Mouse (Mus musculus): ENCODE results near the gene Tpi1.
"Not testable (repeated sequence)": the region's sequence is repeated elsewhere in the genome, so short reads cannot be mapped to it uniquely, and the experiment has no call there.

The Tpi1 gene

DNA sequence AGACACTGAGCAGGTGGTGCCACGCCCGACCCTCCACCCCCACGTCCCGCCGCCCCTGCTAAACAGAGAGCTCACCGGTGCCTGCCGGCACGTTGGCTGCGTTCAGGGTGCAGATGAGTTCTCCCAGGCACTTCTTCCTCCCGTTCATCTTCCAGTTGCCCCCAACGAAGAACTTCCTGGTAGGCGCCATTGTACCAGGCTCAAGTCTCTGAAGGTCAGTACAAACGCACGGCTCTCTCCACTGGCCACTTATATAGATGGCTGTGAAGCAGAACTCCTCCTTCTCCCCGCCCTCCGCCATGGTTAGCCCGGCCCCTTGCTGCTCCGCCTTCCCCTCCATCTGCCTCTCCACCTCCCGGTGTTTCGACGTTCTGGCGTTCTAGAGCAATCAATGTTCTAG, at the start of gene Tpi1:
Gene Tpi1, minus strand, starts transcription at position 364 of the 400 bp plus-strand sequence.
- DNase-seq, result peak; percentile 90 to 92

DNA sequence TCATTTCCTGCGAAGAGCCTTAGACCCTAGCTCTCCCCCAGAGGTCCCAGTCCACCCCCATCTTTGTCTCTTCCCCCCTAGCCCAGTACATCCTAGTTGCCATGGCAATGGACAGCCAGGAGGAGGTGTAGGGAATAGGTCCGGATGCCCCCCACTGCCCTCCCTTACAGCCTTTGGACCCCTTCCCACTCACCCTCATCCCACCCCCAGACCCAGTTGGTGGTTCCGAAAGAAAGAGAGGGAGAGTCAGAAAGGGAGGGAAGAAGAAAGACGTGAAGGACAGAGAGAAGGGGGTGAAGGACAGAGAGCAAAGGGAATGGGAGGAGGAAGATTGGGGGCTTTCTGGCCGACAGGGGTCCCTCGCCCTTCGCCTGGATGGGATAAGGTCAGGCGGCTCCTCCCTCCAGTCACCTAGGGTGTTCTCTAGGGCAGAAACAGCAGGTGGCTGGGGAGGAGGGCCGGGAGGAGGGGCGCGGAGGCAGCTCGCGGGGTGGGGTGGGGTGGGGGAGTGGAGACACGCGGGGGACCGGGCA, 49.1 kb upstream of the Tpi1 start:
- DNase-seq, result peak; percentile 29 to 35

DNA sequence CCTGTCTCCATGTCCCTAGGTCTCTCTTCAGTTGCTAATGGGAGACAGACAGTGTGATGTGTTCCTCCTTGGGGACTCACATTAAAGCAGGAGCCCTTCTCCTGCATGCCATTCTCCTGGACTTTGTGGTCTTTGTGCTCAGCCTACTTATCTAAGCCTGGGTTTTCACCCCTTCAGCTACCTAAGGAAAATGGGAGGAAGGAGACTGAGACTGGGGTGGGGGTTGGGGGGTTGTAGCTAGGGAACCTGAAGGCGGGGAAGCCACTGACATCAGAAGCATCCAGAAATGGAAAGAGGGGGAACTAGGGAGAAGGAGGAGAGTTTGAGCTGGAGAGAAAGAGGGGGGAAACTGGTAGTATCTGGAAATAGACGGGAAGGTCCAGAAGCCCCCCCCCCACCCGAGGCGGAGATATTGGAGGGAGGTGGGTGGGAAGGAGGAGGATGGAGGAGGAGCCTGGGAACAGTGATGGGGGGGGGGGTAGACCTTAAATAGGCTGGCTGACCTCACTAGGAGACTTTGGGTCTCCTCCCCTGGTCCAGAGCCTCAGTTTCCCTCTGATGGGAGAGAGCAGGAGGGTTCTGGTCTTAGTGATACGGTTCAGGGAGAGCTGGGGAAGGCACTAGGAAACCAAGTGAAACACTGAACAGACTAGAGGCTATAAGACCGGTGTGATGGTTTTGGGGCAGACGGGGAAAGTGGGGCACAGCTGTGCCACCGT, 48.5 kb upstream of the Tpi1 start:
- no peak for DNase-seq

DNA sequence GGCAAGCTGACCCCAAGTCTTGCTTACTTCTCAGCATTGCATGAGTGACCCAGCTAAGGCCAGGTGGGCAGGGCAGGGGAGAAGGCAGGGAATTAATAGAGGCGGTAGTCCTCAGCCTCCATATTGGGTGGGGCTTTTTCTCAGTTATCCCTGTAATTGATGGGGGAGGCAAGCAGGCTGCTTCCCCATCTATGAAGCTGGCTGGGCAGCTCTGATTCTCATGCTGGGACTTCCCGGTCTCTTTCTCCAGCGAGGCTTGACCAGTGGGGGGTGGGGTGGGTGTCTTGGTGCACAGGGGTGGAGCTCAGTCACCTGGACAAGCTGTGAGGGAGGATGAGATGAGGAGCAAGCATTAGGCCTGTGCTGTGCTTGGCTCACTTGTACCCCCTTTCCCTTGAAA, 47.7 kb upstream of the Tpi1 start:
- DNase-seq, result peak in 1 of 2 experiments; percentile 32

DNA sequence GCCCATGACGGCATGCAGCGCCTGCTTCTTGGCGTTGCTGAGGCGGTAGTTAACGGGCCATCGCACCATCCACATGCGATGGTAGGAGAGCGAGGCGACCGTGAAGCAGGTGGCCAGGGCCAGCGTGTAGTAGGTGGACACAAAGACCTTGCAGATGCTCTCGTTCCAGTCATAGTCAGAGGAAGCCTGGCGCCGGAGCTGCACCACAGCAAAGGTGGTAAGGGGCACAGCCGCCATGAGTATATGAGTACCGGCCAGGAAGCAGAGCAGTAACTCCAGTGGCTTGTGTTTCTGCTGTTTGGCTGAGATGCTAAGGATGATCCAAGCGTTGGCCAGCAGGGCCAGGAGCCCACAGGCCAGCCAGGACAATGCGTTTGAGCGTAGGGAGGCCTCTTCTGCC, 47.2 kb upstream of the Tpi1 start:
- peak; percentile 39 to 49 for DNase-seq

DNA sequence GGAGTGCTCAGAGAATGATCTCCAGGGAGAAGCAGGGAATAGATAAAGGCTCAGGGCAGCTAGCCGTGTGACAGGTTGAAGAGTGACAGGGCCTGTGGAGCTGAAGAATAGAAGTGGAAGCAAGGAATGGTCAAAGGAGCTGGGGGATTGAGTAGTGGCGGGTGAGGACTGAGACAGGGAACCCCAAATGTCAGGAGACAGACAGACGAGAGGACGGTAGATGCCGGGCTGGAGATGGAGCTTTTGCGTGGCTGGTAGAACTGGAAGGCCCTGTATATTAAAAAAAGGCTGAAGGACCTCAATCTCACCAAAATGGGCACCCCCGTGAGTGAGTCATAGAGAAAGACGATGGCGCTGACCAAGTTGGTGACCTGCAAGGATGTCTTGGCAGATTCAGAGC, 46.4 kb upstream of the Tpi1 start:
- no peak for DNase-seq

DNA sequence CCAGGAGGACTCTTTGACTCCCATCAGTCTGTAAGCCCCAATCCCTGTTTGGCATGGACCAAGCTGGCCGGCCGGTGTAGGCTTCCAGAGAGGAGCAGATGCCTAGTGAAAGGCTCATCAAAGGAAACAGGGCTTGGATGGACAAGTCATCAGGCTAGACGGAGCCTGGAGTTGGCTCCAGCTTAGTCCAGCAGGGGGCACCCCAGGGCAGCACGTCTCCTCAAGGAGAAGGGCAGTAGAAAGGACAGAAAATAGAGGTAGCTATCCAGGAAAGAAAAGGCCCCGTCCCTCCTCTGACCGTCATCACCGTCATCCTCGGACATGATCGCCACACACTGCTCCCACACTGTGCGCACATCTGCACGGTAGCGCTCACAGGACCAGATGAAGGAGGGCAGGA, 45.6 kb upstream of the Tpi1 start:
- DNase-seq, result peak; percentile 94 to 96

DNA sequence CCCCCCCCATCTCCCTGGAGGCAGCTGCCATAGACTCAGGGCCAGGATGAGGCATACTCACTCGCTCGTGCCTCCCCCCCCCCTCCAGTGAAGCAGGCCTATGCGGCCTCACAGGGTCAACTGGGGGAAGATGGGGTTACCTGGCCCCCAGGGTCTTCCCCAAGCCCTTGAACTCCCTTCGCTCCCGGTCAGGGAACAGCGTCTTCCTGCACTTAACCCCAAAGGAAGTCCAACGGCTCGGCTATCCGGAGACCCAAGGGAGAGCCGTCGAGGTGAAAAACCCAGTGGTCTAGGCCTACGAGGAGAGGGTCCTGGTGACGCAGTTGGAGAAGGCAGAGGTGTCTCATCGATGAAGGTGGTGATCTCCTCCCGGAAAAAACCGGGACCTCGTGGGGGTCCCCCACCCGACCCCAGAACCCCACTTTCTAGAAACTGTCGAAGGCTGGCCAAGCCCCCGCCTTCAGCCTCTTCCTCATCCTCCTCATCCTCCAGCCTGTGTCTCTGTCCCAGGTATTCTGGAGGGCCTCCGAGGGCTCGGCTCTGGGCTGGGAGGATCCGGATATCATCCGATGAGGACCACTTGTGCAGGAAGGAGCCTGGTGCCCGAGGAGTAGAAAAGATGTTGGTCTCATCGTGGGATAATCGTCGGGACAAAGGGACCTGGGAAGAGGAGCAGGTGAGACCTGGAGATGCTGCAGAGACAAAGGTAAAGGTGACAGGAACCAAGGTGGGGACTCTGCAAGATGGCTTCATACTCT, 44.6 kb upstream of the Tpi1 start:
- DNase-seq, result no peak

DNA sequence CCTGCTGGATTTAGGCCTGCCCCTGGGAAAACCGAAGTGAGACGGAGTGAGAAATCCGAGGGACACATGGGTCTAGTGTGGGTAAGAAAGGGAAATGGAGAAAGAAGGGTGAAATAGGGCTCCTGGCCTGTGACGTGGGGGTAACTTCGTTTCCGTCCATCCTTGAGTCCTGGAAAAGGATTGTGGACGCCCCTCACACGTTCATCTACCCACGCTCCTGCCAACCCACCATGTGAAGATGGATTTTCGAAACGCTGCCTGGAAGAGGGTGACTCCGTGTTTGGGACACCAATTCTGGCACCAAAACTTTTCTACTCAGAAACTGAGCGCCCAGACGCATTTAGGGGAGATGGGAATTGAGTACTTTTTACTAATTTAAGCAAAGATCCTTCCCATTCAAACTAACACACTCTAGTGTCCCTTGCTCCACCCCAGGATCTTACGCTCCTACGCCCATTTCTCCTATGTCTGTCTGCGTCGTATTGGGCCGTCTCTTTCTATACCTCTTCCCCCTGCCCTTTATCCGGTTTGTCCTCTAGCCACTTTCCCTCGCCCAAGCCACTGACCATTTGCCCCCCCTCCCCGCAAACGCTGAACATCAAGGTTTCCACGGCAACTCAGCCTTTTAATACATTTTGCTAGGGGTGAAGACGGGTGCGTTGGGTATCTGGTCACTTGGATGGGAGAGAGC, 43.9 kb upstream of the Tpi1 start:
- no peak for DNase-seq

DNA sequence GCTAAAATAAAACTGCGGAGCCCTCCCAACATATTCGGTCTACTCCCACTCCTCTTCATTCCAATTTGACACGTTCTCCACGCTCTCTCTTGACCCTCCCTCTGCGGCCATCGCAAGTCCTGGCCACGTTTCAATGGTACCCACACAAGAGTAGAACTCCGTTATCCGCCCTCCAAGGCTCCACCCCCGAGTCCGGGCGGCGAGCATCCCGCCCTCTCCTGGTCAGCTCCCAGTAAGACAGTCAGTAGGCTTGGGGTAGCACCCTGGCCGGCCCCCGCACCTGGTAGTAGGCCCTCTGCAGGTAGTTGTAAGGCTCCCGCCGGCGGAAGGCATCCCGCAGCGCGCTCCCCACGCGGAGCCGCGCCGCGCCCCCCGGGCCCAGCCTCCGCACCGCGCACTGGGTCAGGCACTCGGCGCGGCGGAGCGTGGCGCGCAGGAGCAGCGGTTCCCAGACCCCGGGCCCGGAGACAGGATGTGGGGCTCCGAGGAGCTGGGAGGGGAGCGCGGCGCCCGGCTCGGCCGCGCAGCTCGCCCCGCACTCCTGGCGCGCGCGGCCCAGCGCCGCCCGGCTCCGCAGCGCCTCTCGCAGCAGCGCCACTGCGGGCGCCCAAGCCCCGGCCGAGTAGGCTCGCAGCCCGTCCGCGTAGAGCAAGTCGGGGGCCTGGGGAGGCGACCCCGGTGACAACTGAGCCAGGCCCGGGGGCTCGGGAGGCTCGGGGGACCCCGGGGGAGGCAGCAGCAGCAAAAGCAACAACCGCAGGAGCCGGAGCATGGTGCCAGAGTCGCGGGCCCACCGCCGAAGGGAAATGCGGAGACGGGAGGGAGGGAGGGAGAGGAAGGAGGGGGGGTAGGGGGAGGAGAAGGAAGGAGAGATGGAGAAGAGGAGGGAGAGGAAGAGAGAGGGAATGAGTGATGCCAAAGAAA, 43.1 kb upstream of the Tpi1 start, which contains the start of gene P3h3:
Gene P3h3, minus strand, starts transcription at position 837 of the 924 bp plus-strand sequence.
- DNase-seq, result peak; percentile 83 to 92

DNA sequence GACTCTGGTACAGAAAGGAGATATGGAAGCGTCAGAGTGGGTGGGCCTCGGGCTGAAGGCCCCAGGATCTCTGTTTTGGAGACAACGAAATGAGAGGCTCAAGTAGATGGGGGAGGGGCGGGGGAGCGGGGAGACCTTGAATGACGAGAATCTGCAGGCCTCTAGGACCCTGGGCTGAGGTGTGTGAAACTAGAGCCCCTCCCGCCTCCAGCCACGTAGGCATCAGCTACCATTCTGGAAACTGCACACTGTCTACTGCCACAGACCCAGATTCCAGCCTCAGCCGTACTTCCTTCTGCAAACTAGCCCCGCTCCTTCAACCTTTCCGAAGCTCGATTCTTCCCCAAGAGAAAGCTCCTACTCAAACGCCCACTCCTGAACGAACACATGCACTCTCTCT, 42.2 kb upstream of the Tpi1 start:
- peak; percentile 47 for DNase-seq

DNA sequence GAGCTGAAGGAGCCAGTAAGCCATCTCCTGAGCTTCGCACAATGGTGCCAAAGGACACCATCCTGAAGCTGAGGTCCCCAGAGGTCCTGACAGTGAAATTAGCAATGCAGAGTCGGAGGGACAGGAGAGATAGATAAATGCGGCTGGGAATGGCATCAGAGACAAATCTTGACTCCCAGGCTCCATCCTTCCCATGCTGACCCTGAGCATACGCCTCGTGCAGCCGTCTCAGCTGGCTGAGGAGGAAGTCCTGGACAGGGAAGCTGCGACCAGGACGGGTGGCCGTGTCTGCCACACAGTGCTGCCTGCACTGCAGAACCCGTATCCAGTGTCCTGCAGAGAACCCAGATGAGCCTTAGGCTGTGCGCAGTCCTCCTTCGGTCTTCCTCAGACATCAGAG, 40.6 kb upstream of the Tpi1 start:
- no peak for DNase-seq

DNA sequence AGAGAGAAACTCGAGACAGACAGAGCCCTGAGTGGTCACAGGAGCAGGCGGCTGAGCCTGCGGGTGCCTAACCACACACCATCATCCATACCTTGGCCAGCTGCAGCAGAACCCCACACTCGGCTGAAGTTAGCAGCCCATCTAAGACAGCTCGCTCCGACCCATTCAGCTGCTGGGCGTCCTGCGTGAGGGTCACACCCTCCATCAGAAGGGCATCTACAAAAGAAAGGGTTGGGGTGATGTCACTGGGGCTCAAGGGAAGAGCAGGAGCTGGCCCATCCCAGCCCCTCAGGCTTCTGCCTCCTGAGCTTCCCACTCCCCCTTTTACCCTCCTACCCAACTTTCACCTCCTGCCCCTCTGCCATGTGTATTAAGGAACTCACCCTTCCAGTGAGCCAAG, 36.4 kb upstream of the Tpi1 start:
- no peak for DNase-seq

DNA sequence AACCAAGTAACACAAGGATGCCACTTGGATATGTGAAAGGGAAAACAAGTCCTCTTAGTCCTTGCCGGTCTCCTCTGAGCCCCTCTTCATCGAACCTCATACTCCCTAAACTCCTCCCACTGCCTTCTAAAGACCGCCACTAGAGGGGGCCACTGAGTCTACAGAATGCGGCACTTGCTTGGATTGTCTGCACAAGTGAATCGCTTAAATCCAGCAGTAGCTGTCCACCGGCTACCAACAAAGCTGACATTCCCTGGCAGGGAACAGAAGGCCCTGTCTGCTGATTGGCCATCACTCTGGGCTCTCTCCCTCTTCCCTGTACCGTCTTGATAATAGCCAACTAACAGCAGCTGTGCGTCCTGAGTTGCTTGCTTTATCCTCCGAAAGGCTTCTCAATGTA, 33.2 kb upstream of the Tpi1 start:
- peak; percentile 93 to 97 for DNase-seq

DNA sequence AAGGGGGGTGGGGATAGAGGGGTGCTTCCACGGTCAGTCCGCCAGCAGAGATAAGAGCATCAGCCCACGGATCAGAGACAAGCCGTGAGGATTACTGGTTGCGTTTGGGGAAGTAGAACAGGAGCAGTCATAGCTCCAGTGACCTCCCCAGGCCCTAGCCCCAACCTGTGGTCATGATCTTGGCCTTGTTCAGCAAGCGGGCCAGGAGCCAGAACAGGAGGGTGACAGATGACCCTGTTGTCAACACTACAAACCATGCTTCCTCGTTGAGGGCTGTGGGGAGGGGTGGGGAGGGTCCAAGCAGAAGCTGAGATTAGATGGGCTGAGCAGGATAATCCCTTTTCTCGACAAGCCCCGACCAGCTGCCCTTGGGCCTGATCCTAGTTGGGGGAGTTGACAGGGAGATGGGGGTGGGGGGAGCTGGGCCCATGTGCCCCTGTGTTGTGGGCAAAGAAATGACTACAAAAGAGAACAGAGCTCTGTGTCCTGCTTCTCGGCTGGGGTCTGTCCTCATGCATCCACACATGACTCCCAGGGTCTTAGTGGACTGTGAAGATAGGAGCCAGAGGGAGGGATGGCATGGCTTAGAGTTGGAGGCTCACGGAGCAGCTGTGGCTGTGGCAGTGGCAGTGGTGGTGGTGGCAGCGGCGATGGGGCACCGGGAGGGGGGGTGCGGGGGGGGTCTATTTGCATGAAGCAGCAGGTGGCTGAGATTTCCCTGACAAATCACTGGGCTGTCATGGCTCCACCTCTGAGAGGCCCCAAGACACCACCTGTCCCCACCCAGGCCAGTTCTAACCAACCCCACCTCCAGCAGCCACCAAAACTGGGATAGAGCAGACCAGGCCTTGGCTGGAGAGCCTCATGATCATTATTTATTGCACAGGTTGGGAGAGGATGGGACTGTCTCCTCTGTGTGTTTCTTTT, 26.4 kb upstream of the Tpi1 start, which contains the start of gene Gnb3:
Gene Gnb3, minus strand, starts transcription at position 35 of the 927 bp plus-strand sequence.
- no peak for DNase-seq

DNA sequence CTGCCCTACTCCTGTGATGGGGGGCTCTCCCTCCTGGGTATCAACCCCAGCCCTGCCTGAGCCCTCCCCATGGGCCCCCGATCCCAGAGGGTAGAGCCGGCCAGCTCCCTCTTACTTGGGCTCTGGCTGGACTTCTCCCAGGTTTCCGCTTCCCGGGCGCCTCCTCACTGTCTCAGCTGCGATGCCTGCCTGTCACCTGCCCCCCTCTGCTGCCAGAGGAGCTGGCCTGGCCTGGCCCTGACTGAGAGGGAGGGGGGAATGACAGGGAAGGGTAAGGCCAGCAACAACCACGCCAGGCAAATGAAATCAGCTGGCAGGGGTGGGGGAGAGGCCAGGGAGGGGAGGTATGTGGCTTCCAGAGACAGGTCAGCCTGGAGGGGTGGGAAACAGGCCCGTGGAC, 25.7 kb upstream of the Tpi1 start:
- peak in 1 of 2 experiments; percentile 26 for DNase-seq

DNA sequence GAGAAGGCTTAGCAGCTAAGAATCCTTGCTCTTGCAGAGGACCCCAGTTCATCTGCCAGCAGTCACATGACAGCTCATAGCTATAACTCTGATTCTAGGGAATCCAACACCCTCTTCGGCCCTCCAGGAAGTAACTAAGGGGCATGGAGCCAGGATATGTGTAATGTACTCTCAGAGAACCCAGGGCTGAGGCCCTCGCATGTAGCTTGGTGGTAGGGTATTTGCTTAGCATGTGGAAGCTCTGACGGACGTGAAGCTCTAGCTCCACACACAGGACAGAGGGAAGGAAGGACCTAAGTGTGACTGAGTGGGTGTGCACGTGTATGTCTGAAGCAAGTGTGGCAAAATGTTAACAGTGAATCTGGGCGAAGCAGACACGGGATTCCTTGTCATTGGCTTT, 22.3 kb upstream of the Tpi1 start:
- DNase-seq, result no peak

DNA sequence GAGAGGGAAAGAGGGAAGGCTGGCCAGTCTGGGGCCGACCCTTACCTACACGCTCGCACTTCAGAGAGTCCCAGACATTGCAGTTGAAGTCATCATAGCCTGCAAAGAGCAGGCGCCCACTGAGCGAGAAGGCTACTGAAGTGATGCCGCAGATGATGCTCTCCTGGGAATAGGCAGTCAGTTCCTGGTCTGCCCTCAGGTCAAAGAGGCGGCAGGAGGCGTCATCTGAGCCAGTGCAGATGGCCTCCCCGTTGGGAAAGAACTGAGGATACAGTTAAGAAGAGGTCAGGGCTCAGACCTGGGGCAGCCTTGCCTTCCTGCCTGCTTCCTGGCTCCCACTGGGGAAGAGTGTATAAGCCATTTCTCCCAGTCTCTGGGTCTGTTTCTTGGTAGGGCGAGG, 21.4 kb upstream of the Tpi1 start:
- DNase-seq, result no peak

DNA sequence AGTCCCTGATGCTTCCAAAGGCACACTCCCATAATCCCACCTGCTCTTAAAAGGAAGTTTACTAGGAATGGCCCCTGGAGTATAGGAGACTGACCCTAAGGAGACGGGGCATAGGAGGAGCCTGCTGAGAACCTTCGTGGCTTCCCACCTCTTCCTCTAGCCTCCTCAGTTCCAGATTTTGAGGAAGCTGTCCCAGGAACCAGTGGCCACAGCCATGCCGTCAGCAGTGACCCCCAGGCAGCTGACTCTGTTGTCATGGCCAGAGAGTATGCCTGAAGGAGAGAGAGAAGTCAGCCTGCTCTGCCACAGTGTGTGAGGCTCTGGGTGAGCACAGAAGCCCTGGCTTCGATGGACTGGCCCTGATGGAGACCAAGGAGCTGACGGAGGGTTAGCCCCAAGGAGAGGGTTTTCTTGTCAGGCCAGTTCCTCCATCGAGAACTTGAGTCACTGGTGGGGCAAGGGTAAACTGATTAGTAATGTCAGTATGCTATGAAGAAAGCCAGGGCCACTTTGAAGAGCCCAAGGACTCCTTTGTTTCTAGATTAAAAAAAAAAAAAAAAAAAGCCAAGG, 20.5 kb upstream of the Tpi1 start:
- no peak for DNase-seq

DNA sequence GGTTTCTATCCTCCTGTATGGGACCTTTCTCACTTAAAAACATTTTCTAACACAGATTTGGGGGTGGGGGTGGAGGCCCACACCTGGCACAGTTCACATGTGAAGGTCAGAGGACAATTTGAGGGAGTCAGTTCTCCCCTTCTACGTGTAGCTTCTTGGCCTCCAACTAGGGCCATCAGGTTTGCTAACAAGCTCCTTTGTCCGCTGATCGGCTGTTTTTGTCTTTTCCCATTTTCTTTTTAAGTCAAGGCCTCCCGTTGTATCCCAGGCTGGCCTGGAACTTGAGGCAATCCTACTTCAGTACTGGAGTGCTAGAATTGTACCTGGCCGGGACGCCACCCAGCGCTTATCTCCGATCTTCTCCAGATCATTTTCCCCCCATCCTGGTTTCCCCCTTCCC, 17.6 kb upstream of the Tpi1 start:
- no peak for DNase-seq

DNA sequence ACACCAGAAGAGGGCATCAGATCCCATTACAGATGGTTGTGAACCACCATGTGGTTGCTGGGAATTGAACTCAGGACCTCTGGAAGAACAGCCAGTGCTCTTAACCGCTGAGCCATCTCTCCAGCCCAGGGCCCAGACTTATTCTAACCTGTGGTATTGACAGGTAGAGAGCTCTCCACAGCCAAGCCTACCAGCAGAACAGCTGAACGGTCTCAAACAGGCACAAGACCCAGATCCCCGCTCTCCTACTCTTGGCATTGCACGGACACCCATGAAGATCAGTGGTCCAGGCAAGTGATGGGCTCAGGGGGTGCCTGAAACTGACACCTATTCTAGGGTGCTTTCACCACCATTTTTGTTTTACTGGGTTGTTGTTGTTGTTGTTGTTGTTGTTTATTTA, 17.1 kb upstream of the Tpi1 start:
- not testable (repeated sequence) for DNase-seq

Measured in cerebellum, postnatal 36 days (tissue).